Mouse (Mus musculus): Measurements from ENCODE around the gene Dtnb. TPM values are rescaled to one million over a fixed set of nuclear protein-coding genes. Genes with fewer than 3 reads are reported as not detected.

Gene Dtnb
- polyA plus RNA-seq, 1 experiment from 2014 or later, result 40.7 TPM

- Histone ChIP-seq H3K27me3 (ENCODE audit: insufficient read depth, low read length) (no peaks in the 10 kb centered on the region), H3K9me3 (ENCODE audit: low read length) (no peaks in the 10 kb centered on the region), H3K4me3 (ENCODE audit: low read length) (no peak overlapping the region), H3K36me3 (ENCODE audit: insufficient read depth, low read length) (no peaks in the 10 kb centered on the region), H3K4me1 (ENCODE audit: insufficient read depth, low read length) (peaks cover 63% of the 10 kb centered on the region), H3K9ac (replicated peaks; ENCODE audit: low read length) (no peak overlapping the region), H3K27ac (ENCODE audit: low read length) (peak overlapping the region; percentile 48), H3K4me2 (replicated peaks; ENCODE audit: low read depth, low read length) (no peak overlapping the region)
- WGBS, result 52% methylated on average over 1 of the region's 1 CpGs
- ATAC-seq (ENCODE audit: low FRiP score, low TSS enrichment), result no peak
Observed at GRCm38 (mm10) chr12:3787541-3787940, 215.4 kb downstream of the Dtnb start.

GRCm38 (mm10) chr12:3788421-3789051 is 216.4 kb downstream of the Dtnb start:
- Histone ChIP-seq H3K4me1 (ENCODE audit: insufficient read depth, low read length) (peaks cover 55% of the 10 kb centered on the region), H3K9me3 (ENCODE audit: low read length) (no peaks in the 10 kb centered on the region), H3K36me3 (ENCODE audit: insufficient read depth, low read length) (no peaks in the 10 kb centered on the region), H3K4me2 (replicated peaks; ENCODE audit: low read depth, low read length) (no peak overlapping the region), H3K9ac (replicated peaks; ENCODE audit: low read length) (no peak overlapping the region), H3K27me3 (ENCODE audit: insufficient read depth, low read length) (no peaks in the 10 kb centered on the region), H3K4me3 (ENCODE audit: low read length) (no peak overlapping the region), H3K27ac (ENCODE audit: low read length) (peak overlapping the region; percentile 52; the same call in 1 of the 2 replicates)
- ATAC-seq (ENCODE audit: low FRiP score, low TSS enrichment), result no peak
- 54% methylated on average over 5 of the region's 5 CpGs for WGBS

DNA sequence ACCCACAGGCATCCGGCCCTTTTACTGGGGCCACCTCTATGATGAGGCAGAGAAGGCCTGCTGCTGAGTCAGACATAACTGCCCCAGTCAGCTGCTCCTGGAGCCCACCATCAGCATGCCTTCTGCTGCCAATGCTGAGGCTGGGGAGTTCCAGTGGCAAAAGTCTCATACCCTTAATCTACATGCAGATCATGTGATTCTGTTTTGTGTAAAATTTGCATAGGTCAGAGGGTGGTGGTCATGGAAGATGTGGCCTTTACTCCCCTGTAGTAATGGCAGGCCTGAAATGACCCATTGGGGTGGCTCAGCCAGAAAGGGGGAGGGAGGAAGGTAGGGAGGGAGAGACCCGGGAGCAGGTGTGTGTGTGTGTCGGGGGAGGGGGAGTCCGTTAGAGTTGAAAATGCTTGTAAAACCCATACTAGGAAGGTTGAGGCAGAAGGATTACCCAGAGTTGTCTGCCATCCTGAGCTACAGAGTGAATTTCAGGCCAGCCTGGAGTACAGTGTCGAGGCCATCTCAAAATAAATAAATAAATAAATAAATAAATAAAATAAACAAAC is 217.5 kb downstream of the Dtnb start:
- Histone ChIP-seq H3K4me2 (replicated peaks; ENCODE audit: low read depth, low read length) (no peak overlapping the region), H3K27ac (ENCODE audit: low read length) (no peak overlapping the region)
- WGBS, result 63% methylated on average over 5 of the region's 5 CpGs

GRCm38 (mm10) chr12:3791257-3791656 is 219.1 kb downstream of the Dtnb start:
- Histone ChIP-seq H3K4me2 (replicated peaks; ENCODE audit: low read depth, low read length) (peak overlapping the region; percentile 83), H3K4me3 (ENCODE audit: low read length) (peak overlapping the region; percentile 49), H3K9ac (replicated peaks; ENCODE audit: low read length) (no peak overlapping the region), H3K4me1 (ENCODE audit: insufficient read depth, low read length) (peaks cover 36% of the 10 kb centered on the region), H3K36me3 (ENCODE audit: insufficient read depth, low read length) (no peaks in the 10 kb centered on the region), H3K9me3 (ENCODE audit: low read length) (no peaks in the 10 kb centered on the region), H3K27ac (ENCODE audit: low read length) (no peak overlapping the region), H3K27me3 (ENCODE audit: insufficient read depth, low read length) (no peaks in the 10 kb centered on the region)
- ATAC-seq (ENCODE audit: low FRiP score, low TSS enrichment), result no peak
- WGBS, result 35% methylated on average over 7 of the region's 7 CpGs

More for the DNA sequence above, 217.5 kb downstream of the Dtnb start:
- no peaks in the 10 kb centered on the region for H3K36me3 ChIP-seq (ENCODE audit: insufficient read depth, low read length)
- no peaks in the 10 kb centered on the region for H3K9me3 ChIP-seq (ENCODE audit: low read length)
- ATAC-seq (ENCODE audit: low FRiP score, low TSS enrichment), result no peak
- H3K27me3 ChIP-seq (ENCODE audit: insufficient read depth, low read length), result no peaks in the 10 kb centered on the region
- H3K4me3 ChIP-seq (ENCODE audit: low read length), result no peak overlapping the region
- H3K9ac ChIP-seq (replicated peaks; ENCODE audit: low read length), result no peak overlapping the region
- peaks cover 43% of the 10 kb centered on the region for H3K4me1 ChIP-seq (ENCODE audit: insufficient read depth, low read length)

GRCm38 (mm10) chr12:3791732-3792131 is 219.6 kb downstream of the Dtnb start:
- no peaks in the 10 kb centered on the region for H3K27me3 ChIP-seq (ENCODE audit: insufficient read depth, low read length)
- H3K9me3 ChIP-seq (ENCODE audit: low read length), result no peaks in the 10 kb centered on the region
- no peak overlapping the region for H3K27ac ChIP-seq (ENCODE audit: low read length)
- H3K4me2 ChIP-seq (replicated peaks; ENCODE audit: low read depth, low read length), result peak overlapping the region; percentile 83
- H3K9ac ChIP-seq (replicated peaks; ENCODE audit: low read length), result peak overlapping the region; percentile 69
- peak; percentile 94 for ATAC-seq (ENCODE audit: low FRiP score, low TSS enrichment)
- under 1% methylated on average over 22 of the region's 22 CpGs for WGBS
- H3K4me3 ChIP-seq (ENCODE audit: low read length), result peak overlapping the region; percentile 49
- H3K4me1 ChIP-seq (ENCODE audit: insufficient read depth, low read length), result peaks cover 35% of the 10 kb centered on the region
- no peaks in the 10 kb centered on the region for H3K36me3 ChIP-seq (ENCODE audit: insufficient read depth, low read length)

GRCm38 (mm10) chr12:3792248-3792647 is 220.1 kb downstream of the Dtnb start:
- peak; percentile 29 for ATAC-seq (ENCODE audit: low FRiP score, low TSS enrichment)
- 13% methylated on average over 8 of the region's 8 CpGs for WGBS

DNA sequence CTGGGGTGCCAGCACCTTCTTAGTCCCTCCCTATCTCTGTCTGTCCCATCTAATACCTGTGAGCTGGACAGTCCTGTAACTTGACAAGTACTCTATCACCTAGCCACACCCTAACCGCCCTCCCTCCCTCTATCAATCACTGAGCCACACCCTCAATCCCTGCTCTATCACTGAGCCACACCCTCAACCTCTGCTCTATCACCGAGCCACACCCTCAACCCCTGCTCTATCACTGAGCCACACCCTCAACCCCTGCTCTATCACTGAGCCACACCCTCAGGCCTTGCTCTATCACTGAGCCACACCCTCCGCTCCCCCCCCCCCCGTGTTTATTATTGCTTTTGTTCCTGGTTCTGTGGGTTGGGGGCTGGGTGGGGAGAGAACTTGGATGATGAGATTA is 223.4 kb downstream of the Dtnb start:
- WGBS, result 34% methylated on average over 3 of the region's 4 CpGs
- Histone ChIP-seq H3K9me3 (ENCODE audit: low read length) (no peaks in the 10 kb centered on the region), H3K4me1 (ENCODE audit: insufficient read depth, low read length) (peaks cover 9% of the 10 kb centered on the region), H3K4me2 (replicated peaks; ENCODE audit: low read depth, low read length) (no peak overlapping the region), H3K4me3 (ENCODE audit: low read length) (no peak overlapping the region), H3K27me3 (ENCODE audit: insufficient read depth, low read length) (no peaks in the 10 kb centered on the region), H3K36me3 (ENCODE audit: insufficient read depth, low read length) (no peaks in the 10 kb centered on the region), H3K27ac (ENCODE audit: low read length) (no peak overlapping the region), H3K9ac (replicated peaks; ENCODE audit: low read length) (no peak overlapping the region)
- ATAC-seq (ENCODE audit: low FRiP score, low TSS enrichment), result no peak

More at GRCm38 (mm10) chr12:3792248-3792647, 220.1 kb downstream of the Dtnb start:
- Histone ChIP-seq H3K9ac (replicated peaks; ENCODE audit: low read length) (peak overlapping the region; percentile 69), H3K4me1 (ENCODE audit: insufficient read depth, low read length) (peaks cover 30% of the 10 kb centered on the region), H3K36me3 (ENCODE audit: insufficient read depth, low read length) (no peaks in the 10 kb centered on the region), H3K9me3 (ENCODE audit: low read length) (no peaks in the 10 kb centered on the region), H3K4me2 (replicated peaks; ENCODE audit: low read depth, low read length) (peak overlapping the region; percentile 83), H3K27ac (ENCODE audit: low read length) (no peak overlapping the region), H3K27me3 (ENCODE audit: insufficient read depth, low read length) (no peaks in the 10 kb centered on the region), H3K4me3 (ENCODE audit: low read length) (peak overlapping the region; percentile 49)

DNA sequence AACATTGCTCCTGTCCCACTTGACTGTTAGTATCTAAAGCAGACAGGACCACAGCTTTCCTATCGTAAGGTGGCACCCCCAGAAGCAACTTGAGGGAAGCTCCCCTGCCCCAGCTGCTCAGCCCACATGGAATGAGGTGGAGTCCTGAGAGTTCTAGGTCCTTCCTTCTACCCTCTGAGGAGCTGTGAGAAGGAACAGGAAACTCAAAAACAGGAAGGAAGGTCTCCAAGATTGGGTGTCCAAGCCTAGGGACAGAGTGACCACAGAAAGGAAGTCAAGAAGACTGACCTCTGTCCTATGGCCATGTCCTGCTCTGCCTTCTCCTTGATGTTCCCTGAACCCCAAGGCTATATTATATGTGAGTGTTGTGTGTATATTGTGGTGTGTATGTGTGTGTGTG is 227.4 kb downstream of the Dtnb start:
- WGBS, result 75% methylated on average over 1 of the region's 1 CpGs
- no peak overlapping the region for H3K4me2 ChIP-seq (replicated peaks; ENCODE audit: low read depth, low read length)
- no peak overlapping the region for H3K27ac ChIP-seq (ENCODE audit: low read length)
- H3K4me1 ChIP-seq (ENCODE audit: insufficient read depth, low read length), result no peaks in the 10 kb centered on the region
- H3K9ac ChIP-seq (replicated peaks; ENCODE audit: low read length), result no peak overlapping the region
- H3K4me3 ChIP-seq (ENCODE audit: low read length), result no peak overlapping the region
- no peak for ATAC-seq (ENCODE audit: low FRiP score, low TSS enrichment)
- H3K36me3 ChIP-seq (ENCODE audit: insufficient read depth, low read length), result no peaks in the 10 kb centered on the region
- H3K27me3 ChIP-seq (ENCODE audit: insufficient read depth, low read length), result no peaks in the 10 kb centered on the region
- H3K9me3 ChIP-seq (ENCODE audit: low read length), result no peaks in the 10 kb centered on the region

- H3K4me1 ChIP-seq (ENCODE audit: insufficient read depth, low read length), result peaks cover 36% of the 10 kb centered on the region
- 18% methylated on average over 4 of the region's 4 CpGs for WGBS
- no peaks in the 10 kb centered on the region for H3K27me3 ChIP-seq (ENCODE audit: insufficient read depth, low read length)
- H3K9ac ChIP-seq (replicated peaks; ENCODE audit: low read length), result peak within 1 kb of the TSS; percentile 96
- H3K36me3 ChIP-seq (ENCODE audit: insufficient read depth, low read length), result no peaks in the 10 kb centered on the region
- peak within 1 kb of the TSS; percentile 81 for H3K4me2 ChIP-seq (replicated peaks; ENCODE audit: low read depth, low read length)
- H3K27ac ChIP-seq (ENCODE audit: low read length), result peak within 1 kb of the TSS; percentile 98
- ATAC-seq (ENCODE audit: low FRiP score, low TSS enrichment), result peak; percentile 5; the same call in 1 of the 2 replicates
- no peaks in the 10 kb centered on the region for H3K9me3 ChIP-seq (ENCODE audit: low read length)
- peak within 1 kb of the TSS; percentile 86 for H3K4me3 ChIP-seq (ENCODE audit: low read length)
Observed at GRCm38 (mm10) chr12:3805852-3806251, 233.7 kb downstream of the Dtnb start, which contains the start of gene Dnmt3a. Gene Dnmt3a, plus strand, starts transcription at chr12:3806007.

GRCm38 (mm10) chr12:3806271-3806684 is 234.1 kb downstream of the Dtnb start:
- peak; percentile 89 for ATAC-seq (ENCODE audit: low FRiP score, low TSS enrichment)
- H3K36me3 ChIP-seq (ENCODE audit: insufficient read depth, low read length), result no peaks in the 10 kb centered on the region
- H3K27me3 ChIP-seq (ENCODE audit: insufficient read depth, low read length), result no peaks in the 10 kb centered on the region
- H3K4me3 ChIP-seq (ENCODE audit: low read length), result peak overlapping the region; percentile 86
- peak overlapping the region; percentile 96 for H3K9ac ChIP-seq (replicated peaks; ENCODE audit: low read length)
- H3K4me2 ChIP-seq (replicated peaks; ENCODE audit: low read depth, low read length), result peak overlapping the region; percentile 81
- peaks cover 40% of the 10 kb centered on the region for H3K4me1 ChIP-seq (ENCODE audit: insufficient read depth, low read length)
- 0% methylated on average over 24 of the region's 41 CpGs for WGBS
- H3K27ac ChIP-seq (ENCODE audit: low read length), result peak overlapping the region; percentile 98
- no peaks in the 10 kb centered on the region for H3K9me3 ChIP-seq (ENCODE audit: low read length)
